Mouse (Mus musculus): ENCODE results near the gene Acap2. TPM values are rescaled to one million over a fixed set of nuclear protein-coding genes. Genes with fewer than 3 reads are reported as not detected.
A peak's percentile ranks its signal among the peaks of the same experiment; 100 is the strongest.

Acap2 gene
- polyA plus RNA-seq, 1 experiment from 2014 or later: 10.3 TPM

- no peak for ATAC-seq (ENCODE audit: extremely low read depth, insufficient number of reproducible peaks, low FRiP score, low TSS enrichment)
- Histone ChIP-seq H3K27me3 (replicated peaks) (no peaks in the 10 kb centered on the region), H3K9me3 (no peaks in the 10 kb centered on the region), H3K4me3 (no peak overlapping the region), H3K36me3 (no peaks in the 10 kb centered on the region), H3K4me2 (no peak overlapping the region), H3K27ac (replicated peaks) (no peak overlapping the region), H3K4me1 (peaks cover 25% of the 10 kb centered on the region), H3K9ac (no peak overlapping the region)
- WGBS: 77% methylated on average over 11 of the region's 11 CpGs
Observed at GRCm38 (mm10) chr16:31061246-31061880, 139.7 kb downstream of the Acap2 start.

DNA sequence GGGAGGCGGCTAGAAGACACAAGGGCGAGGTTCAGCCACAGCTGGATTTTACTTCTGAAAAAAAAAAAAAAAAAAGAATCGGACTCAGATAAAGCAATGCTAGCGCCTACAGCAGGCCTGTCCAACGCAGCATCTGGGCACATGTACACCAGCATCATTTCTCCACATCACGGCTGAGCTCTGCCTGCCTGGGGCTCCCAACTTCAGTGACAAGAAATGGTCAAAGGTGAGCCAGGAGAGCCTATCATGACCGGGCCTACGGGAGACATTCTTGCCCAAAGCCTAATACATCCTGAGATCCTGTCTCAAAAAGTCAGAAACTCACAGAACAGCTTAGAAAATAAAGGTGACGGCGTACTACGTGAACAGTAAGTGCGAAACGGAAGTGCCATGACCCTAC lies 140.3 kb downstream of the Acap2 start:
- WGBS: 88% methylated on average over 13 of the region's 13 CpGs
- no peak overlapping the region for H3K9ac ChIP-seq
- H3K4me3 ChIP-seq: no peak overlapping the region
- peaks cover 25% of the 10 kb centered on the region for H3K4me1 ChIP-seq
- no peaks in the 10 kb centered on the region for H3K27me3 ChIP-seq (replicated peaks)
- H3K4me2 ChIP-seq: no peak overlapping the region
- H3K27ac ChIP-seq (replicated peaks): no peak overlapping the region
- no peak for ATAC-seq (ENCODE audit: extremely low read depth, insufficient number of reproducible peaks, low FRiP score, low TSS enrichment)
- H3K9me3 ChIP-seq: no peaks in the 10 kb centered on the region
- H3K36me3 ChIP-seq: no peaks in the 10 kb centered on the region

GRCm38 (mm10) chr16:31060226-31060625 lies 140.8 kb downstream of the Acap2 start:
- Histone ChIP-seq H3K4me1 (peaks cover 29% of the 10 kb centered on the region), H3K27me3 (replicated peaks) (no peaks in the 10 kb centered on the region), H3K4me3 (no peak overlapping the region), H3K9ac (no peak overlapping the region), H3K36me3 (no peaks in the 10 kb centered on the region), H3K9me3 (no peaks in the 10 kb centered on the region), H3K4me2 (no peak overlapping the region), H3K27ac (replicated peaks) (no peak overlapping the region)
- WGBS: 85% methylated on average over 3 of the region's 3 CpGs
- ATAC-seq (ENCODE audit: extremely low read depth, insufficient number of reproducible peaks, low FRiP score, low TSS enrichment): no peak

- Histone ChIP-seq H3K27me3 (replicated peaks) (no peaks in the 10 kb centered on the region), H3K9me3 (no peaks in the 10 kb centered on the region), H3K27ac (replicated peaks) (no peak overlapping the region), H3K9ac (no peak overlapping the region), H3K4me3 (no peak overlapping the region), H3K4me1 (peaks cover 33% of the 10 kb centered on the region), H3K36me3 (no peaks in the 10 kb centered on the region), H3K4me2 (no peak overlapping the region)
- no peak for ATAC-seq (ENCODE audit: extremely low read depth, insufficient number of reproducible peaks, low FRiP score, low TSS enrichment)
- WGBS: 80% methylated on average over 4 of the region's 4 CpGs
Observed at GRCm38 (mm10) chr16:31059730-31060129, 141.3 kb downstream of the Acap2 start.

- WGBS: 42% methylated on average over 6 of the region's 6 CpGs
- Histone ChIP-seq H3K9me3 (no peaks in the 10 kb centered on the region), H3K27me3 (replicated peaks) (no peaks in the 10 kb centered on the region), H3K4me2 (no peak overlapping the region), H3K36me3 (no peaks in the 10 kb centered on the region), H3K4me3 (no peak overlapping the region), H3K9ac (peak overlapping the region; percentile 58), H3K4me1 (peaks cover 46% of the 10 kb centered on the region), H3K27ac (replicated peaks) (peak overlapping the region; percentile 58)
- no peak for ATAC-seq (ENCODE audit: extremely low read depth, insufficient number of reproducible peaks, low FRiP score, low TSS enrichment)
Observed at GRCm38 (mm10) chr16:31052812-31053211, 148.2 kb downstream of the Acap2 start.

DNA sequence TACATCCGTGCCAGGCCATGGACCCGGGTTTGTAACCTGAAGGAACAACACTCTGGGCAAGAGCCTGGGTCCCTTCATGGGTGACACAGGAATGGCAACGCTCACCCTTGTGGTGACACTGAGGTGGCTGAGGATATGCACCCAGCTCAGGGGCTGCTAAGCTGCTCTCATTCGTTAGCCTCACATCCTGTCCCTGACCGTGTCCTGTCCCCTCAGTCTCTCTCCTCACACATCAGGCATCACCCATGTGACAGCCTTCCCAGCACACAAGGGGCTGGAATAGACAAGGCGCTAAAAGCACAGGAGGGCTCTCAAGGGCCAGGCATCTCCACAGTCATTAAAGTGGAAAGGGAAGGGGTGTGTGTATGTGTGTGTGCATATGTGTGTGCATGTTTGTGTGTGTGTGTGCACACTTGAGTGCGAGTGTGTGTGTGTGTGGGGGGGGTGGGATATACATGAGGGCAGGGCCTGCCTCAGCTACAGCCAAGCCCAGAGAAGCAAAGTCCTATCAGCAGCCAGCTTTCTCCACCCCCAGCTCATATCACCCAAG lies 148.8 kb downstream of the Acap2 start:
- ATAC-seq (ENCODE audit: extremely low read depth, insufficient number of reproducible peaks, low FRiP score, low TSS enrichment): no peak; the same call in 1 of the 2 replicates
- WGBS: 36% methylated on average over 7 of the region's 7 CpGs
- H3K4me1 ChIP-seq: peaks cover 51% of the 10 kb centered on the region

DNA sequence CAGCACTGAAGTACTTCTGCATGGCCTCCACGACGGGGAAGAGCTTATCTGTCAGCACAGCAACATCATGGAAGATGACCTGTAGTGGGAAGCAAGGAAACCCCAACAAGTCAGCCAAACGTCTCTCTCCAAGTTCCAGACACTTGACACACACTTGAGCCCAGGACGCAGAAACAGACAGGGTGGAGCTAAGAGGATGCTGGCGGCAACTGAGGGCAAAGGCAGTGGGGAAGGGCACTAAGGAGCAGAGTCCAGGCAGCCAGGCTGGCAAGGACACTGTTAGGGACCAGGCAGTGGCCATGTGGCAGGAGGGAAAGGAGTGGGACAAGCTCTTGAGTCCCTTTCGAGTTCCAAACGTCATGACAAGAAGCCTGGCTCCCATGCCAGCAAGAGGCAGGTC lies 150.3 kb downstream of the Acap2 start:
- Histone ChIP-seq H3K9me3 (no peaks in the 10 kb centered on the region), H3K36me3 (no peaks in the 10 kb centered on the region), H3K4me2 (no peak overlapping the region), H3K27me3 (replicated peaks) (no peaks in the 10 kb centered on the region), H3K9ac (no peak overlapping the region), H3K4me3 (no peak overlapping the region), H3K4me1 (peaks cover 54% of the 10 kb centered on the region), H3K27ac (replicated peaks) (no peak overlapping the region)
- WGBS: 48% methylated on average over 7 of the region's 7 CpGs
- ATAC-seq (ENCODE audit: extremely low read depth, insufficient number of reproducible peaks, low FRiP score, low TSS enrichment): no peak

More for the DNA sequence above, 148.8 kb downstream of the Acap2 start:
- Histone ChIP-seq H3K4me3 (no peak overlapping the region), H3K9me3 (no peaks in the 10 kb centered on the region), H3K4me2 (no peak overlapping the region), H3K27ac (replicated peaks) (peak overlapping the region; percentile 13; the same call in 1 of the 2 replicates), H3K27me3 (replicated peaks) (no peaks in the 10 kb centered on the region), H3K36me3 (no peaks in the 10 kb centered on the region), H3K9ac (peak overlapping the region; percentile 11; the same call in 1 of the 2 replicates)

- Histone ChIP-seq H3K27ac (replicated peaks) (no peak overlapping the region), H3K4me3 (no peak overlapping the region), H3K36me3 (no peaks in the 10 kb centered on the region), H3K4me1 (peaks cover 51% of the 10 kb centered on the region), H3K27me3 (replicated peaks) (no peaks in the 10 kb centered on the region), H3K9me3 (no peaks in the 10 kb centered on the region), H3K4me2 (no peak overlapping the region), H3K9ac (no peak overlapping the region)
- 89% methylated on average over 6 of the region's 6 CpGs for WGBS
- ATAC-seq (ENCODE audit: extremely low read depth, insufficient number of reproducible peaks, low FRiP score, low TSS enrichment): no peak
Observed at GRCm38 (mm10) chr16:31048194-31048593, 152.9 kb downstream of the Acap2 start.

DNA sequence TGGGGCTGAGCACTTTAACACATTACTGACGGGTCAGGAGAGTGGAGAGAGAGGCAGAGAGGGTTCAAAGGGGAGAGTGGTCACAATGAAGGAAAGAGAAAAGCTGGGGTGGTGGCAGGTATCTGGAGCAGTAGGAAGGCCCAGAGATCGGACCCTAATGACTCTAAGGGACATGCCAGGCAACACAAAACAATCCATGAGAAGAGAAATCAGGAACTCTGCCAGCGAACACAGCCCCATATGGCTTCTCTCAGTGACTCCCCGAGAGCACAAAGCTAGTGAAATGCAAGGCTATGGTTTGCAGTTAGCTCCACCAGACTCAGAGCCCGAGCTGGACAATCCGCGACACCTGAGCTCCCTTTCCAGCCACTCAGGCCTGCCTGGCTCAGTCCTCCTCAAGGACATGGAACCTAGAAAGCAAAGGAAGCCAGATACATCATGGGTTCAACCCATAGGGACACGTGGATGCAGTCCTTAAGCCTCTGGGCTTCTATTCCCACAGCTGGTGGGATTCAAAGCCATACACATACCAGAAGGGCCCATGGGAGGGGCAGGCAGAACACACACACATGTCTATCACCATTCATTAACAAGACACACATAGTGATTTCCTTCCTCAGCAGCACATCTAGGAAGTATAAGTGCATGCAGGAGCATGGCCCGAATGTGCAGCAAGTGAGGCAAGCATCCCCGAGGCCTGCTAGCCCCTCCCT lies 153.7 kb downstream of the Acap2 start:
- no peaks in the 10 kb centered on the region for H3K27me3 ChIP-seq (replicated peaks)
- no peak overlapping the region for H3K9ac ChIP-seq
- no peak overlapping the region for H3K4me3 ChIP-seq
- no peak for ATAC-seq (ENCODE audit: extremely low read depth, insufficient number of reproducible peaks, low FRiP score, low TSS enrichment)
- H3K36me3 ChIP-seq: no peaks in the 10 kb centered on the region
- WGBS: 77% methylated on average over 10 of the region's 10 CpGs
- H3K4me1 ChIP-seq: peaks cover 42% of the 10 kb centered on the region
- H3K9me3 ChIP-seq: no peaks in the 10 kb centered on the region
- peak overlapping the region; percentile 90; the same call in 1 of the 2 replicates for H3K27ac ChIP-seq (replicated peaks)
- H3K4me2 ChIP-seq: no peak overlapping the region

DNA sequence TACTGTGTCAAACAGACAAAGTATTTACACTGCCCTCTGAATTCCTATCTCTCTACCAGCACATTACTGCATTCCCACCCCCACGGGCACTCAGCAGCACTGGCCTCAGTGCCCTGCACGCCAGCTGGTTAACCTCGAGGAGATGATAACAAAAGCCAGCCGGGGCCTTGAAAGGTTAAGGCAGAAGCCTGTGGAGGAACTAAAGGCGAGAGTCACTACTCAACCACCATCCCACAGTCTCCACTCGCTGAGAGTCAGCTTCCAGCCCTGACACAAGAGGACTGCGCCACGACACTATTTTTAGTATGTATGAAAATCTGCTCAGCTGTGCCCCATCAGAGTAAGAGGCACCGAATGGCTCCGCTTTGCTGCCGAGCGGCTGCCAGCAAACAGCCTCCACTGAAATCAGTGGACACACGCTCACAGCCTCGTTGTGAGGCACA lies 154.8 kb downstream of the Acap2 start:
- peak overlapping the region; percentile 90 for H3K27ac ChIP-seq (replicated peaks)
- H3K4me3 ChIP-seq: no peak overlapping the region
- no peaks in the 10 kb centered on the region for H3K9me3 ChIP-seq
- H3K4me1 ChIP-seq: peaks cover 32% of the 10 kb centered on the region
- peak overlapping the region; percentile 53 for H3K9ac ChIP-seq
- no peaks in the 10 kb centered on the region for H3K36me3 ChIP-seq
- ATAC-seq (ENCODE audit: extremely low read depth, insufficient number of reproducible peaks, low FRiP score, low TSS enrichment): no peak; the same call in 1 of the 2 replicates
- WGBS: 20% methylated on average over 14 of the region's 14 CpGs
- H3K4me2 ChIP-seq: peak overlapping the region; percentile 51
- H3K27me3 ChIP-seq (replicated peaks): no peaks in the 10 kb centered on the region

DNA sequence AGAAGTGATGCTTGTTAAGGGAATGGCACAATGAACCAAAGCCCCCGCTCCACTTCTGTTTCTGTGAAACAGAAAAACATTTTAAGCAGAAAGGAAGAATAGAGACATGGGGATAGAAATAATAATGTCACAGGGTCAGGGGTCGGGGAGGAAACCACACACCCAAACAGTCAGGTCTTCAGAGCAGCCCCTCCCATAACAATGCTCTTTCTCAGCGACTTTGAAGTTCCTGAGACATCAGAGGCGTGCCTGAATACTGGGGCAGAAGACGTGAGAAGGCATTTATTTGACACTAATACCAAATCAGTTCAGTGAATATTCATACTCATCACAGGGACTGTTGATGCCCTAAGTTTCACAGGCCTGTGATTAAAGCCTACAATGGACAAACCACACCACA lies 155.8 kb downstream of the Acap2 start:
- H3K4me3 ChIP-seq: no peak overlapping the region
- H3K4me1 ChIP-seq: peaks cover 34% of the 10 kb centered on the region
- ATAC-seq (ENCODE audit: extremely low read depth, insufficient number of reproducible peaks, low FRiP score, low TSS enrichment): no peak
- H3K27ac ChIP-seq (replicated peaks): no peak overlapping the region
- 65% methylated on average over 5 of the region's 5 CpGs for whole genome bisulfite sequencing
- no peaks in the 10 kb centered on the region for H3K36me3 ChIP-seq
- no peak overlapping the region for H3K4me2 ChIP-seq
- H3K27me3 ChIP-seq (replicated peaks): no peaks in the 10 kb centered on the region
- no peak overlapping the region for H3K9ac ChIP-seq
- no peaks in the 10 kb centered on the region for H3K9me3 ChIP-seq
